Mouse (Mus musculus) urinary bladder, adult 2 months (tissue): Measurements from ENCODE around the gene Crybb1. TPM values are rescaled to one million over a fixed set of nuclear protein-coding genes. Genes with fewer than 3 reads are reported as not detected.
A peak's percentile ranks its signal among the peaks of the same experiment; 100 is the strongest.

Source experiments
- DNase-seq: peaks from one replicate; pipeline ENCODE4 v3.0.0; 2022; ENCODE audit warnings: low spot score
- polyA plus RNA-seq: library from polyadenylated mRNA; depleted of rRNA; stranded (reverse); fragments of >200 nt; gene quantifications from 2 replicates; pipeline ENCODE4 v1.2.3, GENCODE M21; 2012

Gene Crybb1
- polyA plus RNA-seq, 1 experiment = not detected

- DNase-seq = no peak
These were observed 17.6 kb upstream of the Crybb1 start for GRCm38 (mm10) chr5:112237866-112238570.

DNA sequence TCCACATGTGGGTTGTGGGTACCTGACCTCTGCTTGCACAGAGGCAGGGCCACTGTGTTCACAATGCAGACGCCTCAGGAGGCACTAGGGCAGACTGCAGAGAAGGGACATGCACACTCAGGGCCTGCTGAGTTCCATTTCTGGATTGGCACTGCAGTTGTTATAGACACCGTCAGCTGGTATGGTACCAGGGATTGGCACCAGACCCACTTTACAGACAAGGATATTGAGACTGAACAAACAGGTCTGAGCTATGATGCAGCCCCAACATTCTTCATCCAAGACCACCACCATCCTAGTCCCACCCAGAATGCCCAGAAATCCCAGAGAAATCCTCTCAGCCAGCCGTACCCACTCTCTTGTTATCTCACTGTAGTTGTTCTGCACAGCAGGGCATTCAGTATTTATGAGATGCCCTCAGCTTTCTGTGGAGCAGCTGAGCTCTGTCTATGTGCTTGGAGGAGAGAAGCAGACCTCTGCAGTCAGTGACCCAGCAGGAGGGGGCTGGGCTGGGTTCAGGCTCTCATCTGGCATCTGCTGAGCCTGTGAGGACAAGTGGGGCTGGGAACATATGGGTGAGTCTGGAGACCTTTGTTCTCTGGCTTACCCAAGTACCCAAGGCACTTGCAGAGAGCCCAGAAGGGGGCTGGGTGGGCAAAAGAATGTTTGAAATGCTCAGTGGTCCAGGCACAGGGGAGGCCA lies 16.7 kb upstream of the Crybb1 start:
- no peak for DNase-seq

DNA sequence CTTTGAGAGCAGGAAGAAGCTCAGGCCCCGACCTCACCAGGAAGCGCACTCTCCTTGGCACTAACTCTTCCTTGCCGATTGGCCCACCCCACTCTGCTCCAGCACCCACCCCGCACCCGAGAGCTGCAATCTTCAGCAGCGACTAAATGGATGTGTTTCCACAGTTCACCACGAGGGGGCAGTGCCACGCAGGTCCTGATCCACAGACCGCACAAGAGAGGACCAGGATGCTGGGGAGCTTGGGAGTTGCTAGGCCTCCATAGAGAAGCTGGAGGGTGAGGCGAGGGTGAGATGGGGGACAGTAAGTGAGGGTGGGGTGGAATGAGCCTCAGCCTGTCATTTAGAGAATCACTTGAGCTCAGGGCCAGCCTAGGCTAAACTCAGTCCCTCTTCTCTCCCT lies 14.9 kb upstream of the Crybb1 start:
- peak; percentile 67 for DNase-seq

GRCm38 (mm10) chr5:112241849-112242248 lies 13.8 kb upstream of the Crybb1 start:
- DNase-seq = no peak

GRCm38 (mm10) chr5:112242361-112242778 lies 13.2 kb upstream of the Crybb1 start:
- DNase-seq = no peak

DNA sequence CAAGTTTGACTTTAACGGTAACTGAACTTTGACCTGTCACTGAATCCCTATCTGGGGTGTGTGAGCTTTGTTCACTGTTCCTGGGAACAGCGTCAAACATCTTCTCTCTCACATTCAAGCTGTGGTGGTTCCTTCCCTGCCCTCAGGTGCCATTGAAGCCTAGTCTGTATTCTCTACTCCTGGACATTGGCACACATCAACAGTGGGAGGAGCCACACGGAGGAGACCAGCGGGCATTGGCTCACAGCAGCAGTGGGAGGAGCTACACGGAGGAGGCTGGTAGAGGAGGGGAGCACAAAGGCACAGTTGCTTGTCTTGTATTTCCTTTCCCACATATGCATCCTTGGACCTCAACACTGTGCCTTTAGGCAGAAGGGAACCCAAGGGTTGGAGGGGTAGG lies 12.6 kb upstream of the Crybb1 start:
- DNase-seq = no peak

DNA sequence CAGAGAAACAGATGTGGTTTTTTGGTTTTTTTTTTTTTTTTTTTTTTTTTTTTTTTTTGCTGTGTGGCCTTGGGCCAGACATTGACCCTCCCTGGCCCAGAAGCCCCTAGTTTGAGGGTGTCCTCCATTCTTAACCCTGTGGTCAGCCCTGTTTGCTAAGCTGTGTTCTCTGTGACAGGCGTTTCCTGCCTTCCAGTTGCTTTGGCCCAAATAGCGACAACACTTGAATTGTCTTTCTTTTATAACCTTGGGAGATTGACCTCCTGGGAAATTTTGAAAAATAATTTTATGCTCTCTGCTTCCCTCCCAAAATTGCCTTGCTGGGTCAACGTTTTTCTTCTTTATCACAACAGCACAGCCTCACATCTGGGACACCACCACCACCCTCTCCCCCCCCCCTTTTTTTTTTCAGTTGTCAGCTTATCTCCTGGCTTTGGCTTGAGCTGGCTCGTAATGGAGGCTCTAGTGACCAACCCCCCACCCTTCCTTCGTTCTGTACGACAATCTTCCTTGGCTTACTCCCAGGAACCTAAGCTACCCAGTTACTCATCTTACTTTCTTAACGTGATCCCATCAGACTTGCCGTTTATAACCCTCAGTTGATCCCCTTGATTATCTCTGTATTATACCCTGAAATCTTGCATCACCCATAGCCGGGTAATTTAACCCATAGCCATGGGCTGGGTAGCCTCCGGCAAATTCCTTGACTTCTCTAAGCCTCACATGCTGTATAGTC lies 11.9 kb upstream of the Crybb1 start:
- no peak for DNase-seq

DNA sequence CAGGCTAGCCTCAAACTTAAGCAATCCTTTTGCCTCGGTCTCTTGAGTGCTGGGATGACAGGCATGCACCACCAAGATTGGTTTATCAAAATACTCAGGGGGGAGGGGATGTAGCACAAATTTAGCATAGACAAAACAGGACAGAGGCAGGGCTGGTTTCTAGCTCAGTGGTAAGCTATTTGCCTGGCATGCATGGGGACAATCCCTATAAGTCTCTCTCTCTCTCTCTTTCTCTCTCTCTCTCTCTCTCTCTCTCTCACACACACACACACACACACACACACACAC lies 11.4 kb upstream of the Crybb1 start:
- no peak for DNase-seq

DNA sequence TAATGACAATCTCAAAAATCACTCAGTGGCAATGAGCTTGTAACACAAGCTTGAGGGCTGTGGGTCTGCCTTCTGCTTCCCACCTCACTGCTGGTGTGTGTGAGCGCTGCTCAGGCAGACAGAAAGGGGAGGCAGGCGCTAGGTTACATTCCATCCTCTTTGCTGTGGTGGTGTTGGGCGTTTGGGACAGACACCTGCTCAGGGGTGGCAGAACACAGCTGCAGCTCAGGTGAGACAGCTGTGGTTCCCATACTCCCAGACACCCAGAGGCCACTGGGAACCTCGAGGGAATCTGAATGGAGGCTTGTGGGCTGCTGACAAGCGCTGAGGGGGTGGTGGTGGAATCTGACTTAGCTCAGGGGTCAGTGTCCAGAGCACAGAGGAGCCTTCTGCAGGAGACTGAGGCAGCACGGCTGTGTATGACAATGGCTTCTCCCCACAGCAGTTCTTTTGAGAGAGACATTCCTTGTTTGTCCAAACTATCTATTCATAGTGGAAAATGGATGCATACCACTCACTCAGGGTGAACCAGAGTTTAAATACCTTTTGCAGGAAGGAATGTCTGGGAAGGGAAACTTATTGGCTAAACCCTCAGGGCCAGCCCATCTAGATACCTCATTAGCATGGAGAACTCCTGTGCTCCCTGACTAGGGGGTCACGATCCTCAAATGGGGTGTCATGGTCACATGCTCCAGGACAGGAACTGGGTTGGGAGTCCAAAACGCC lies 10.6 kb upstream of the Crybb1 start:
- DNase-seq = no peak

DNA sequence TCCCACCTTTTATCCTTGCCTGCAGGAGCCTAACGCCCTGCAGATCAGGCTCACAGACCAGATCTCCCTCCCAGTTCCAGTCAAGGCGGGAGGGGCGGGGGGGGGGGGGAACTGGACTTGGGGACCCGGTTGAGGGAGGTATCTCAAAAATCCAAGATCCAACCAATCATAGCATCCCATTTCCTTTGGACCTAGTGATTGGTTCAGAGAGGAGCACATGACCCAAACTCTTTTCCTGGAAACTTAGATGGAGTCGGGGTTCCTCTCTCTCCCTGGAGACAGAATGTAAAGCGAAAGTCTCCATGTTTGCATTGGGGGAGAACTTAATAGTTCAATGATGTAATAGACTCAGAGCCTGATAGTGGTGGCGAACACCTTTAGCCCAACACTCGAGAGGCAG lies 8.2 kb upstream of the Crybb1 start:
- no peak for DNase-seq

DNA sequence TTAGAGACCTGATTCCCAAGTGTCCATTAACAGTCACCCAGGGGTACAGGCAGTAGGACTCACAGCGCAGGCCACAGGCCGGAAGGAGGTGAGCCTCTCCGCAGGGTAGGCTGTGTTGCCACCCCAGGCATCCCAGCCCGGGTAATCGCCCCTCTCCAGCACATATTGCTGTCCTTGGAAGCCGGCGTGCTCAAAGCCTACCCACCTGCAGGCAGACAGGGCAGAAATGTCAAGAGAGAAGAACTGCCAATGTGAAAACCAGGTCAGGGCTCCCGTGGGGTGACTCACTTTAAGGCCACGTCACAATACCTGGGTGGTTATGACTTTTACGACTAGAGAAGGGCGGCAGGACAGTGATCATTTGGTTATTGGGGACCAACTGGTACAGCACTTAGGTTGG lies 6.5 kb upstream of the Crybb1 start:
- no peak for DNase-seq

DNA sequence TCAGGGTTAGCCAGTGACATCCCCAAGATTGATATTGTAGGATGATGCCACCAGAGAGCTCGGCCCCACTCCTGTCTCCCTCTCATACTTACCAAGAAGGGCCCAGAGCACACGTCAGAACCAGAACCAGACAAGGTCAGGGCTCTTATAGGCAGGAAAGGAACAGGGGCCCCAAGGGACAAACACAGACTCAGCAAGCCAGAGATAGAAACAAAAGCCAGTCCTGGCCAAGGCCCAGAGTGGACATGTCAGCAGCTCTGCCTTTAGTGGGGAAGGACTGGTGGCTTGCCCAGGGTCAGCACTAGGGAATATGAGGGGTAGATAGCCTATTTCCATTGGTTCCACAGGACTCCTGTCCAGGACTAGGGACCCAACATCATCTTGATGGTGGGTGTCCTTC lies 3.2 kb upstream of the Crybb1 start, which contains the start of gene Cryba4:
TSS of gene Cryba4 (minus strand) at position 119 of the 400 bp plus-strand sequence.
- DNase-seq = no peak

- no peak for DNase-seq
These were observed 2.4 kb upstream of the Crybb1 start for GRCm38 (mm10) chr5:112253169-112253568.

DNA sequence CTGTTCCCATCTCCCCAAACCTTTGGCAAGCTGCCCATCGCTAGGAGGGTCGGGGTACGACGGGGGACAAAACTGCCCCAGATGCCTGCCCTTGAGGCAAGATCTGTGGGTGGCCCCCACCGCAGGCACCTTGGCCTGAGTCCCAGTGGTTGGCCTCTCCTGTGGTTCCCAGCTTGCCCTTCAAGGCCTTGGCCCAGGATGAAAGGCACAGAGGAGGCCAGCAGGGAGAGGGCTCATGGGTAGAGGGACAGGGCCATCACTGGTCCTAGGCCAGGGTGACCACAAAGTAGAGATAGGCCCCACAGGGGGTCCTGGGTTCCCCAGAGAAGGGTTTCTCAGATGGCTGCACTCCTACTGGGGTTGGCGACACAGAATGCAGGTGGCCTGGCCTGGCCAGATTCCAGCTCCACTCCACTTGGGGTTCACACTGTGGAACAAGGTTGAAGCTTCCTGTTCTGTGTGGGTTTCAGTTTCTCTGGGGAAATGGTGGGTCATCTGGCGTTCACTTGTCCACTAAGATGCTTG lies 1.3 kb upstream of the Crybb1 start:
- DNase-seq = no peak

DNA sequence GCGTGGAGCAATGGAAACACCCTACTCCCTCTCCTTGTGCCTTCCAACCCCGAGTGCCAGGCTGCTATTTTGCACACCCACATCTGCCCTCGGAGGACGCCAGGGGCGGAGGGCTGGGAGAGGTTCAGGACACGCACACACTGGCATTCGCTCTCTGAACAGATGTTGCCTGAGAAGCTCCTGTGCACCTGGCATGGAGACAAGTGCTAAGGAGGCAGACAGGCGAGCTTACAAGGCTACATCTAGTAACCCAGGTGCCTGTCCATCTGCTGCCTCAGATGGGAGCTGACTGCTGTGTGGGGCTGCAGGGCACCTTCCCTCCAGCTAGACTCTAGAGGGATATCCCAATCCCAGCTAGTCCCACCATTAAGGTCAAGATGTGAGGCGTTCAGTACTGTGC lies 842 bp downstream of the Crybb1 start:
- DNase-seq = no peak

- no peak for DNase-seq
These were observed 2.3 kb downstream of the Crybb1 start for GRCm38 (mm10) chr5:112257896-112258295.

DNA sequence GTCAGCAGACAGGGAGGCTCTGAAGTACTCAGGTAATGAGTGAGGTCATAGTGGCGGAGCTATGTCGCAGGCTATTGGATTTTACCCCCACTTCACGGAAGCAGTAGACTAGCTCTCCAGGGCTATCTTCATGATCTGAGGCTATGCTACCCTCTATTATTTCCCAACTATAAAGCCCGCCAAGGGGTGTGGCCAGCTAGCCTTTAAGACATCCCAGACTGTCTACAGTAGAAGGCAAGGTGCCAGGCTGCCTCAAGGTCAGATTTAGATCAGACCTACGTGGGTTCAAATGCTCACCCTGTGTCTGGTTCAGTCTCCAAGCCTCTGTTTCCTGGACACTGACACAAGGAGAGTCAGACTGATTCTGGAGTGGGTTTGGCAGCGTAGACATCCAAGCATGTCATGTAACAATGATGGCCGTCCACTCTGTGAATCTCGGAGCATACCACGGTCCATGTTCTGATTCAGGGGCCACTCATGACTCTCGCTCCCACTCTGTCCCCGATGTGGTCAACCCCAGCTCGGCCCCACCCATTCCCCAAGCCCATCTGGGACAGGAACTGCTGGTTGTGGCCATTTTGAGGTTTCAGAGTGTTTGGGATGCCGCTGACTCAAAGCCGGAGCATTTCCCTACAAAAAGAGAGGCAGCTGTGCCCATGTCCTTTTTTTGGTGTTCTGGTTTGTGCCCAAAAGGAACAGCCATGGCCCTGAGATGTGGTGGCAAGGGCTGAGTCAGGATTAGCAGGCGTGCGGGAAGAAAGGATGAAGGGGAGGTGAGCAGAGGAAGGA lies 4.4 kb downstream of the Crybb1 start:
- no peak for DNase-seq

GRCm38 (mm10) chr5:112260818-112261217 lies 5.2 kb downstream of the Crybb1 start:
- no peak for DNase-seq

GRCm38 (mm10) chr5:112264099-112264498 lies 8.5 kb downstream of the Crybb1 start:
- DNase-seq = no peak

DNA sequence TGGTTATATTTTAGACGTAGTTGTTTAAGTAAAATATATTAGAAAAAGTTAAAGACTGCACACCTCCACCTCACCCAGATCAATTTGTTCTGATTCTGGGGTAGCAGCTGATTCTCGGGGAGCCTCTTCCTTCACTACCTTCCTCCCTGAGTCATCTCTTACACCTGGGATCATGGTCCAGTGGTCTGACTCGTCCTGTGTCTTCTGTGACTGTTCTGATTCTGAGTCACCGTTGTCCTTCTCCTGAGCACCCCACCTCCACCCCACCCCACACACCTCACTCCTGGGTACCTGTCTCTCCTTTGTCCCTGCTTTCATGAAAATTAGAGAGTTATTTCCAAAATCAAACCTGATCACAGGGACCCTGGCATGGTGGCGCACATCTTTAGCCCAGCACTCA lies 9.5 kb downstream of the Crybb1 start:
- DNase-seq = no peak

- no peak for DNase-seq
These were observed 9.9 kb downstream of the Crybb1 start for GRCm38 (mm10) chr5:112265515-112265914.
